In genomic region chr13:8584257-8585005, GRCm38 (mm10) we compare ENCODE assay signal across 17 mouse cellular contexts.
DNase-seq lines count a peak whose midpoint lies in the region; ATAC-seq lines count a peak whose summit lies in the region.
"Had no signal": no experiment of that assay in that cellular context is flagged by ENCODE, and none has a peak within 500 bp of the region (broad histone marks: within the 10 kb centered on the region; RNA-seq: fewer than 3 reads in every experiment).

No protein-coding gene starts in this region.

- no peak overlapping the region for H3K27ac ChIP-seq in embryonic facial prominence, embryonic 14.5 days (replicated peaks; ENCODE audit: low read depth, low read length)
- no peak overlapping the region for H3K27ac ChIP-seq in embryonic facial prominence, embryonic 10.5 days (replicated peaks)
- H3K27ac ChIP-seq: limb, embryonic 13.5 days had no signal

- no peaks in the 10 kb centered on the region for H3K4me1 ChIP-seq in embryonic facial prominence, embryonic 14.5 days (ENCODE audit: control insufficient read depth, insufficient read depth, low read length)
- no peaks in the 10 kb centered on the region for H3K4me1 ChIP-seq in embryonic facial prominence, embryonic 10.5 days
- H3K4me1 ChIP-seq: limb, embryonic 13.5 days; megakaryocyte, embryonic 14.5 days had no signal

- no peak overlapping the region for H3K4me3 ChIP-seq in embryonic facial prominence, embryonic 14.5 days (ENCODE audit: low read depth, low read length)
- H3K4me3 ChIP-seq in embryonic facial prominence, embryonic 10.5 days = no peak overlapping the region
- H3K4me3 ChIP-seq: limb, embryonic 13.5 days; megakaryocyte, embryonic 14.5 days had no signal

- no peaks in the 10 kb centered on the region for H3K9me3 ChIP-seq in embryonic facial prominence, embryonic 14.5 days (ENCODE audit: control insufficient read depth, low read length)
- no peaks in the 10 kb centered on the region for H3K9me3 ChIP-seq in embryonic facial prominence, embryonic 10.5 days
- H3K9me3 ChIP-seq: limb, embryonic 13.5 days; megakaryocyte, embryonic 14.5 days had no signal

- no peaks in the 10 kb centered on the region for H3K36me3 ChIP-seq in embryonic facial prominence, embryonic 14.5 days (ENCODE audit: control insufficient read depth, insufficient read depth, low read length)
- H3K36me3 ChIP-seq in embryonic facial prominence, embryonic 10.5 days (replicated peaks) = no peaks in the 10 kb centered on the region
- H3K36me3 ChIP-seq: limb, embryonic 13.5 days had no signal

- no peak overlapping the region for H3K9ac ChIP-seq in embryonic facial prominence, embryonic 14.5 days (ENCODE audit: low read depth, low read length)
- H3K9ac ChIP-seq: limb, embryonic 13.5 days had no signal

- ATAC-seq in embryonic facial prominence, embryonic 14.5 days (ENCODE audit: low read depth) = no peak
- ATAC-seq: intestine, postnatal 0 days had no signal

- no peaks in the 10 kb centered on the region for H3K27me3 ChIP-seq in embryonic facial prominence, embryonic 14.5 days (replicated peaks; ENCODE audit: control insufficient read depth, insufficient read depth, low read length)
- H3K27me3 ChIP-seq in embryonic facial prominence, embryonic 10.5 days (replicated peaks; ENCODE audit: low read depth, poor library complexity, severe bottlenecking) = no peaks in the 10 kb centered on the region
- H3K27me3 ChIP-seq: limb, embryonic 13.5 days; megakaryocyte, embryonic 14.5 days had no signal

- no peak overlapping the region for H3K4me2 ChIP-seq in embryonic facial prominence, embryonic 14.5 days (ENCODE audit: low read depth, low read length)
- H3K4me2 ChIP-seq: limb, embryonic 13.5 days had no signal

- intact Hi-C loops in left cerebral cortex, postnatal 14 days (cut with DNase I) = no loop called here

- WGBS in embryonic facial prominence, embryonic 14.5 days = 63% methylated on average over 8 of the region's 8 CpGs
- WGBS in embryonic facial prominence, embryonic 10.5 days = 80% methylated on average over 8 of the region's 8 CpGs

- DNase-seq in embryonic facial prominence, embryonic 14.5 days (ENCODE audit: low spot score) = peak; percentile 16
- no peak for DNase-seq in embryonic facial prominence, embryonic 10.5 days (ENCODE audit: low spot score)
- peak; percentile 20 to 22 for DNase-seq in left cerebral cortex, postnatal 14 days (ENCODE audit: low spot score in 2 of 2)
- DNase-seq in left cerebral cortex, adult 8-10 months (ENCODE audit: low spot score in 2 of 2) = no peak
- DNase-seq in right cerebral cortex, postnatal 10 days (ENCODE audit: low spot score in 2 of 2) = peak; percentile 56 to 62
- DNase-seq in right cerebral cortex, adult 18-20 months = no peak
- no peak for DNase-seq in kidney, postnatal 25 days
- DNase-seq: adrenal gland, adult 2 months; B cell, adult 2 months; heart, adult 18-20 months; heart, postnatal 10 days; kidney, postnatal 14 days; layer of hippocampus, postnatal 36 days; lung, adult 18-20 months had no signal

Comparison
In these comparisons a context has a peak if more than half of its experiments do, and no peak if none do; other contexts are left out.
1. DNase-seq: peak in embryonic facial prominence, embryonic 14.5 days (single experiment), left cerebral cortex, postnatal 14 days (2 of 2) and right cerebral cortex, postnatal 10 days (2 of 2); none in embryonic facial prominence, embryonic 10.5 days (single experiment), left cerebral cortex, adult 8-10 months (0 of 2), right cerebral cortex, adult 18-20 months (single experiment) and kidney, postnatal 25 days (0 of 2).